Mouse (Mus musculus) brown adipose tissue, adult 24 weeks (tissue): Measurements from ENCODE around the gene Ppp1r3g. TPM values are rescaled to one million over a fixed set of nuclear protein-coding genes. Genes with fewer than 3 reads are reported as not detected.

Source experiments
- polyA plus RNA-seq: library from polyadenylated mRNA; stranded (reverse); fragments of >200 nt; gene quantifications from 2 replicates; pipeline ENCODE4 v1.2.4, GENCODE M21; 2012; ENCODE audit not compliant: missing spikeins, insufficient read depth, insufficient read length

Gene Ppp1r3g
- polyA plus RNA-seq, 1 experiment: not detected

Other genes with a start within 250 kb of the Ppp1r3g start
- gene Rpp40, start 52.5 kb upstream of the Ppp1r3g start, polyA plus RNA-seq: 21.2 and 30.9 TPM in 2 replicates
- gene Fars2, start 158.6 kb downstream of the Ppp1r3g start, polyA plus RNA-seq: 91.4 and 117 TPM in 2 replicates
- gene Lyrm4, start 158.7 kb downstream of the Ppp1r3g start, polyA plus RNA-seq: 11.9 and 13.9 TPM in 2 replicates